Mouse (Mus musculus): ENCODE results near the gene Upf3a.
"Not testable (repeated sequence)": the region's sequence is repeated elsewhere in the genome, so short reads cannot be mapped to it uniquely, and the experiment has no call there.

Gene Upf3a

GRCm38 (mm10) chr8:13785250-13785763, at the start of gene Upf3a:
Gene Upf3a, plus strand, starts transcription at chr8:13785615.
- DNase-seq = peak; percentile 86

GRCm38 (mm10) chr8:13740323-13740770, 45.1 kb upstream of the Upf3a start:
- no peak for DNase-seq

- DNase-seq = no peak
These were observed 44.4 kb upstream of the Upf3a start for GRCm38 (mm10) chr8:13740817-13741613.

- DNase-seq = not testable (repeated sequence)
These were observed 39.2 kb upstream of the Upf3a start for GRCm38 (mm10) chr8:13746212-13746611.

DNA sequence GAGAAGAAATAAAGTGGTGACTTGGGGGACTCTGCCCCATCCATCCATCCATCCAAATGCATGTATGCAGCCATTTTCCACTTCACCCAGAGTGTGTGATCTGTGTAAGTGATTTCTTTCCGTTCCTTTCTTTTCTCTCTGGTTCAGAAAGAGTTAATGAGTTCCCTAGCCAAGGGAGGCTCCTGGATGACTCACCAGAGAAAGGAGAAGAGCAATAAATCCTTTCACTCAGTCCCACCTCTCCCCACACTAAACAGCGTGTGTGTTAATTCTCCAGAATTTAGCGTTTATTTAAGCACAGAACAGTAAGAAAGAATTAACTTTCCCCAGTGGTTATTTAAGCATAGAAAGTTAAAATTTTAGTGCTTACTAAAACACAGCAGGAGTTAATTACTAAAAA, 37.8 kb upstream of the Upf3a start:
- no peak for DNase-seq

- peak; percentile 51 for DNase-seq
These were observed 31.7 kb upstream of the Upf3a start for GRCm38 (mm10) chr8:13753680-13754079.

DNA sequence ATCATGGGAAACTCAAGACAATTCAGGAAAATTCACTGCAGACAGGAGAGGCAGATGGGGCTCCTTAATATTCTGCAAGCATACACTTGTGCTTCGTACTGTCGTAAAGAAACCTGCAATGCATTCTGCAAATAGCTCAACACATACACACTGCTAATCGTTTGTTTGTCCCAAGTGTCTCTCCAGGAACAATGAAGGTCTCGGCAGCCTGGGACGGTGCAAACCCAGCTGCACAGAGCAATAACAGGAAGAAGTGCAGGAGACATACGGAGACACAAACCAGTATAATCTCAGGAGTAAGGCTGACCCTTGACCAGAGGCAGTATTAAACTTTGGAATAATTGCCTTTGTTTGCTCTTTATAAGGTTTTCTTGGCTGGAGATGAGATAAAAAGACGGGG, 28.9 kb upstream of the Upf3a start:
- no peak for DNase-seq

DNA sequence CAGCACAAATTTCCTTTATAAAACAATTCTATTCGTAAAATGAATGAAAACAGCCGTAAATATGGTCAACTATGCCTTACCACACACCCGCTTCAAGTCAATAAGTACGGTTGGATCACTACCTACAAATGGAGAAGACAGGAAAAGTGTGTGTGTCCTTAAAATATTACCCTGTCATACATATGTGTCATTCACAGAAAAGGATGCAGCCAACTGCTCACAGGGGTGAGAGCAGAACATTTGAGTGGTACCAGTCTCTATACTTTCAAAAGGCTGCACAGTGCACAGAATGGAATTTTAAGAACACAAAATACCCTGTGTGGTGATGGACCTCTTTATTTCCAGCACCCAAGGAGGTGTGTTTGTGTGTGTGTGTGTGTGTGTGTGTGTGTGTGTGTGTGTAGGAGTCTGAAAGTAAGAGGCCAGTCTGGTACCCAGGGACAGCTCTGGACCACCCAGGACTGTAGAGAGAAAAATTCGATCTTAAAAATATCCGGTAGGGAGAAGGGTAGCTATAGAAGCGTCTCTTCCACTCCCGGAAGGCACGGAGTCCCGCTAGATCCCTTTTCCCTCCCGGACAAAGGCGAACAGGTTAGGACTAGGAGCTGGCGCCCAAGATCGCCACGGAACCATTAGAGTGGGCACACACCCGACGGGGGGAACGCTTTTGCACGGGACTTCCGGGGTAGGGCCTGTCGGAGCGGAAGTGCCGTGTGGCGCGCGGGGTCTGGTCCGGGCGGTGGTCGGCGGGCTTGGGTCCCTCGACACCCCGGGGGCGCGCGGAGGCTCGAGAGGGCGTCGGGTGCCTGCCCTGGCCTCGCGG, 28.2 kb upstream of the Upf3a start, which contains the start of gene Cdc16:
Gene Cdc16 (plus strand): TSS at position 695 of the 823 bp plus-strand sequence.
- DNase-seq = peak; percentile 86

- peak; percentile 18 for DNase-seq
These were observed 27.3 kb upstream of the Upf3a start for GRCm38 (mm10) chr8:13757805-13758727.

GRCm38 (mm10) chr8:13769206-13769605, 16.2 kb upstream of the Upf3a start:
- DNase-seq = no peak

DNA sequence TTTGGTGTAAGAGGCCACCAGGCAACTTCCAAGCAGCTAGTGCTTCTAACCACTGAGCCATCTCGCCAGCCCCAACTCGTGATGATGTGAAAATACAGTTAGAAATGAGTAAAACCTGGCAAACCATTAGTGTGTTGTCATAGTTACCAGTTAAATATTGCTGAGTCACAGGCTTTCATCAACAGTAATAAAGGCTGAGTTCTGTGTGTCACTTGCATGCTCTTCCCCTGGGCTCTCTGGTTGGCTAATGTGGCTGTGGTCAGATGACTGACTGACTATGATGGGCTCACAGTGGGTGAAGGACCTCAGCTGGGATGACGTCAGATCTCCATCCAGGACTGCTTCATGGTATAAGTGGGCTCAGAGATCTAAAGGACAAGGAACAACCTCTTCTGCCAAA, 4.9 kb upstream of the Upf3a start:
- DNase-seq = no peak

DNA sequence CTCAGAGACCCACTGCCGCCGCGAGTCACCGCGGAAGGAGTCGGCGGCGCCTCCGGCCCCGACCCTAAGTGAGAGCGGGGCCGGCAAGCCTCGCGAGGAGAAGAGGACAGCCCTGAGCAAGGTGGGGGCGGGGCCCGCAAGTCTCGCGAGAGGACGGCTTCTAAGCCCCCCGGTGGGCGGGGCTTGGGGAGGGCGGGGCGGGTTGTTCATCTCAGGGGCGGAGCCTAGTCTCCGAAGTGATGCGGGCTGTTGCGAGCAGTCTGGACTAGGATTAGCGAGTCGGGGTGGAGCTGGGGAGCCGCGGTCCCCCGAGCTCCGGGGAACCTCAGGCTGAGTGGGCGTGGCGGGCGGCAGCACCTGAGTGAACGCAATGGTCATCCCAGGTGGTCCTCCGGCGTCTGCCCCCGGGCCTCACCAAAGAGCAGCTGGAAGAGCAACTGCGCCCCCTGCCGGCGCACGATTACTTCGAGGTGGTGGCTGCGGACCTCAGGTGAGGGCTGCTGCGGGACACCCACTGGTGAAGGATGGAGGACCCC, 417 bp downstream of the Upf3a start:
- DNase-seq = peak; percentile 94

GRCm38 (mm10) chr8:13789606-13790005, 4.2 kb downstream of the Upf3a start:
- no peak for DNase-seq

DNA sequence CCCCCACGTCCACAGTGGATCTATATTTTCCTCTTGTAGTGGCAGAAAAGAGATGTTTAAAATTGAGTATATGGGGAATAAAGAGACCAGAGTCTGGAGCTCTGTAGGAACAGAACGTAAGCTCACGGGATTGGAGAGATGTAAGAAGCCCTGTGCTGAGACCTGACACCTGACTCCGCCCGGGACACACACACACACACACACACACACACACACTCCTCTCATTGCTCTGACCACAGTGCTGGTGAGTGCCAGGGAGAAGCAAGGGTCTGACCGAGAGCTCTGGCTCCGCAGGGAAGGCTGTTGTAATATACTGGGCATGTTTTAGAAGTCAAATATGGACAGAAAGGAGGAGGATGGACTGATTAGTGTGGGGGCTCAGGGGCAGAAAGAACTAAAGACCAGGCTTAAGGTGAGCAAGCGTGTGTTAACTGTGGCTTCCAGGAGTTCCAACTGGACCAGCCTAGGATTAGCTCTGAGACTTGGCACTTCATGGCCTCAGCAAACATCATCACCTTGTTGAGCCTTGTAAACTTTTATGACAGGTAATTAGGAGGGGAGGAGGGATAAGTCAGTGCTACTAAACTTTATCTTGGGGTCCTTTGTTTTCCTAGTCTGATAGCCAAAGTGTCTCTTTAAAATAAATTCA, 7.8 kb downstream of the Upf3a start:
- no peak for DNase-seq

DNA sequence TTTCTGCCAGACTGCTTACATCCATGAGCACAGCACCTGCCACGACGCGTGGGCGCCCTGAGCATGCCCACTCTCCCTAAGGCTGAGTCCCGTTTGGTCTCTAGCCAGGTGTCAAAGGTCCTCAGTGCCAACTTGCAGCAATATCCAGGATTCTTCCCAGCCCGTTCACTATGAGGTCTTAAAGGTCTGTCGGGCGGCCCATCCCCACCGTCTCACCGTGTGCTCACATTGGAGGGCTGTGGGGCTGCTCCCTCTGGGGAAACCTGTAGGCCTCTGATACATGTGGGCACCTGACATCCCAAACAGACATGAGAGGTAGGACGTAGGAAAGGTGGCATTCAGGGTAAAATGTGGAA, 8.3 kb downstream of the Upf3a start:
- DNase-seq = no peak

GRCm38 (mm10) chr8:13797676-13798075, 12.3 kb downstream of the Upf3a start:
- DNase-seq = no peak

DNA sequence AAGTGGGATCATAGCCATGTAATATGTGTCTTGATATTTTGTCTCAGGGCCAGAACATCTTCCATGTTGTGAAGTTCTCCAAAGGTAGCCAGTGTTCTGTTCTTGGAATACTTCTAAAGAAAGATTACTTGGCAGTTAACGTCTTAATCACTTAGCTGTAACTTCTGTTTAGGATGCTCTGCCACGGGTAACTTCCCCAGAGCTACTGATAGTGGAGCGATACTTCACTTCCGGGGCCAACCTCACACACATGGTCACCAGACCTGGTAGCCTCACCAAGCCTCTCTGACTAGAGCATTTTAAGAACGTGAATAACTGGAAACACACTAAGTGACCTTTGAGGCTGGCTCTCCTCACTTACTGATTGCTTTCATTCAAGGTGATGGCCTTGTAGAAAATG, 14.2 kb downstream of the Upf3a start:
- no peak for DNase-seq

GRCm38 (mm10) chr8:13828598-13829172, 43.3 kb downstream of the Upf3a start:
- DNase-seq = no peak

DNA sequence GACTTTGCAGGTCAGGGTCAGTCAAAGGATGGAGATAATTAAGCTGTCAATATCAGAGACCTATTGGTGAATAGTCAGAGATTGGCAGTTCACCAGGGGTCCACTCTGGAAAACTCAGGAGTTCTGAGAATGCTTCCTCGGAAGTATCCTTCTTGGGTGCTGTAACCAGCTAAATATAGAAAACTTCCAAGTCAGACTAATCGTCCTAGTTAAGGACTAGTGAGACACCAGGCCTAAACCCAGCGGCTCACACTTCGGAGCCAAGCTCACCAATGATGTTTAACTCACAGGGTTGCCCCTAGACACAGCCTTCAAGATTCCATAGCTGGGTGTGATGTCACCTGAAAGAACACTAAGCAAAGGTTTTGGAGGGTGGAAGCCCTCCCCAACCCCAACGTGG, 52.9 kb downstream of the Upf3a start, which contains the start of gene AF366264:
Gene AF366264 (minus strand): TSS at position 101 of the 400 bp plus-strand sequence.
- DNase-seq = not testable (repeated sequence)

DNA sequence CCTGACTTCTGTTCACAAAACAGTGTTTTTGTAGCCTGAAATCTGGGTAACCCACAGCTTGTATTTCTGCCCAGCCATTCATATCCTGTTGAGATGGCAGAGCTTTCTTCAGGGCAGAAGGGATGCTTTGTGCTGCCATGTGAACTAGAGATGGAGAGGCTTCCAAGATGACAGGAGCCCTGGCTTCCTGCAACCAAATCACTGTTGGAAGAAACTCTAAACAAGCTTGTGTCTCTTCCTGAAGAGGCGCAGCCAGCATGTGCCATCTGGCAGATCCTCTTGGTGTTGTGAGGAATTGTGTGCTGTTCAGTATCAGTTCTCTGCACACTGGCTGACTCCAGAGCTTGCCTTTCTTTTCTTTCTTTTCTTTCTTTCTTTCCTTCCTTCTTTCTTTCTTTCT, 57.9 kb downstream of the Upf3a start:
- DNase-seq = peak; percentile 19
